Mouse (Mus musculus) gastrocnemius, postnatal 10 days (tissue): Measurements from ENCODE around the gene Hoxa6. TPM values are rescaled to one million over a fixed set of nuclear protein-coding genes. Genes with fewer than 3 reads are reported as not detected.

Source experiments
- DNase-seq: peaks from one replicate; pipeline ENCODE4 v3.0.0; 2021; ENCODE audit warnings: mixed read lengths
- total RNA-seq, 2 experiments: library from RNA; stranded (reverse); gene quantifications; 2 replicates each; pipeline ENCODE4 v1.2.3; 2021

Gene Hoxa6
- total RNA-seq, 2 experiments from 2014 or later, result 1.6 to 2.2 TPM

- no peak for DNase-seq
Observed at GRCm38 (mm10) chr6:52177061-52177735, 31.3 kb downstream of the Hoxa6 start, which contains the start of gene 5730596B20Rik. Gene 5730596B20Rik (plus strand): TSS chr6:52177498.

GRCm38 (mm10) chr6:52176391-52176790 lies 32.1 kb downstream of the Hoxa6 start:
- DNase-seq, result no peak

GRCm38 (mm10) chr6:52175864-52176263 lies 32.7 kb downstream of the Hoxa6 start:
- no peak for DNase-seq

GRCm38 (mm10) chr6:52174968-52175751 lies 33.4 kb downstream of the Hoxa6 start:
- DNase-seq, result no peak

GRCm38 (mm10) chr6:52173648-52174047 lies 34.9 kb downstream of the Hoxa6 start:
- DNase-seq, result no peak

- peak; percentile 83 for DNase-seq
Observed at GRCm38 (mm10) chr6:52172501-52172900, 36.0 kb downstream of the Hoxa6 start.

GRCm38 (mm10) chr6:52171938-52172337 lies 36.6 kb downstream of the Hoxa6 start:
- DNase-seq, result no peak

DNA sequence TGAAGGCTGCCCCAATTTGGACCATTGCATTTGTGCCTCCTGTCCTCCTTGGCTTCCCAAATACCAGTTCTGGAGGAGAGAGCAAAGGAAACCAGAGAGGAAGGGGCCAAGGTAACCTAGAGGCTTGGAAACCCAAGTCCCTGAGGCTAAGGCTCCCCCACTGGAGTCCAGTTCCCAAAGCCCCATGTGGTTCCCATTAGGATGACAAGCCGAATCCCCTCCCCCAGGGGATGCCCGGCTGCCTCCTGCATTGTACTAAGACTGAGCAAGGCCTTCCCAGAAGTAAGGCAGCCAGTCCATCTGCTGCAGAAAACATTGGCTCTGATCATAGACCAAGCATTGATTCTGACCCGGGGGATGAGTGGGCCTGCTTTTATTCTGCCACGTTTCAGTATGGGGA lies 37.2 kb downstream of the Hoxa6 start:
- no peak for DNase-seq

DNA sequence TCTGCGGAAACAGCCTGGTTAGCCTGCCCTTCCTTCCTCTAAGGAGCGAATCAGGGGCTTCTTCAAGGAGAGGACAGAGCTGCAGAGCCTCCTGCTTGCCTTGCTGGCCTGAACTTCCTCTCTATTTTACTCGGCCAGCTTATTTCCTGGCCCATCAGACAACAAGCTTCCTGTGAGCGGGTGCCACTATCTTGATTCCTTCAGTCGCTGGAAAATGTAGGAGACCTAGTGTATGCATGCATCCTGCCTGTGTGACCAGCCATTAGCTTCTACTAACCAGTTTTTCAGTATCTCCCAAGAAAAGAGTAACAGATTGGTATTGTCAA lies 37.7 kb downstream of the Hoxa6 start:
- no peak for DNase-seq

DNA sequence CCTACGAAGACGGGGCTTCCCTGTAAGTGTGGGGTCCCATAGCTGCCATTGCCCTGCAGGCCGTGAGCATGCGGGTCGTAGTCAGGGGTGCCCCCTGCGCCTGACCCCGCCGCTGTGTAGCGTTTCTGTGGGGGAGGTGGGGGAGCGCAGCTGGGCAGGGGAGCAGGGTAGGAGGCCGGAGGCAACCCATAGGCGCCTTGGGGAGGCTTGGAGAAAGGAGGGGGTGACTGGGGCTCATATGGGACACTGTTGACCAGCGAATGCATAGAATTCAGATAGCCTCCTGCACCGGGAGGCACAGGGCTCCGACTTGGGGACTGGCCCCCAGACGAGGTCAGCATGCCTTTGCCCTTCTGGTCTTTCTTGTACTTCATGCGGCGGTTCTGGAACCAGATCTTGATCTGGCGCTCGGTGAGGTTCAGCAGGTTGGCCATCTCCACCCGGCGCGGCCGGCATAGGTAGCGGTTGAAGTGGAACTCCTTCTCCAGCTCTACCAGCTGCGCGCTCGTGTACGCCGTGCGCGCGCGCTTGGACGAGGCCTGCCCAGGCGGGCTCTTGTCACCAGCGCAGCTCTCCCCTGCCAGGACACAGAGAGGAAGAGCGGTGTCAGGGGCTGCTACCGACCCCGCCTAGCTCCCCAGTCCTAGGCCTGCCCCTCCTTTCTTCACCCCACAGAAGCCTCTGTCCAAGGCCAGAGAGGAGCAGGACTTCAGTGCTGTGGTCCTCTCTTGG lies 38.2 kb downstream of the Hoxa6 start:
- no peak for DNase-seq

DNA sequence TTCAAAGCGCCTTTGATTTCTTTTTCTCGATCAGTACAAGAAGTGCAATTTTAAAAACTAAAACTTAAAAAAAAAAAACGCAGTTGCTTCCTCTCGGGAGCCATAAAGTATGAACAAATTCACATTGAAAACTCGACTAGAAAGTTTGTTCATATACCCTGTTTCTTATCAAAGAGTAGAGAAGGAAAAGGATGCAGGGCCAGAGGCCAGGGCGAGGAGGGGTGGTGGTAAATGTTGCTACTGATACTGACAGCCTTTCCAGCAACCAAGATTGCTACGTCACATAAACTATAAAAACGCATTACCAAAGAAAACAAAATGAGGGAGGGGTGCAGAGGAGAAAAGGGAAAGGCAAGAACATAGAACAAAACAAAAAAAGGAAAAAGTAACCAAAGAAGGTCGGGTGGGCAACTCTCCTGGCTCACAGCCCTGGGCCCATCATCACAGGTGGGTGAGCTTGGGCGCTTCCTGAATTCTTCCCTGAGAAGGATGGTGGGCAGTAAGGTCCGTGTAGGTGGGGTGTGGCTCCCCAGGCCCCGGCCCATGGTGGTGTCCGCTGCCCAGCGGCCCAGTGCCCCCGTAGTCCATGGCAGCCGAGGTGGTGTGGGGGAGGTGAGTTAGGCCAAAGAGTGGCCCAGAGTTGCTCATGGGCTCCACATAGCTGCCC lies 38.9 kb downstream of the Hoxa6 start:
- DNase-seq, result no peak

GRCm38 (mm10) chr6:52168191-52169055 lies 40.1 kb downstream of the Hoxa6 start:
- peak; percentile 58 for DNase-seq

- DNase-seq, result no peak
Observed at GRCm38 (mm10) chr6:52167736-52168161, 40.8 kb downstream of the Hoxa6 start.

- no peak for DNase-seq
Observed at GRCm38 (mm10) chr6:52167176-52167575, 41.3 kb downstream of the Hoxa6 start.

DNA sequence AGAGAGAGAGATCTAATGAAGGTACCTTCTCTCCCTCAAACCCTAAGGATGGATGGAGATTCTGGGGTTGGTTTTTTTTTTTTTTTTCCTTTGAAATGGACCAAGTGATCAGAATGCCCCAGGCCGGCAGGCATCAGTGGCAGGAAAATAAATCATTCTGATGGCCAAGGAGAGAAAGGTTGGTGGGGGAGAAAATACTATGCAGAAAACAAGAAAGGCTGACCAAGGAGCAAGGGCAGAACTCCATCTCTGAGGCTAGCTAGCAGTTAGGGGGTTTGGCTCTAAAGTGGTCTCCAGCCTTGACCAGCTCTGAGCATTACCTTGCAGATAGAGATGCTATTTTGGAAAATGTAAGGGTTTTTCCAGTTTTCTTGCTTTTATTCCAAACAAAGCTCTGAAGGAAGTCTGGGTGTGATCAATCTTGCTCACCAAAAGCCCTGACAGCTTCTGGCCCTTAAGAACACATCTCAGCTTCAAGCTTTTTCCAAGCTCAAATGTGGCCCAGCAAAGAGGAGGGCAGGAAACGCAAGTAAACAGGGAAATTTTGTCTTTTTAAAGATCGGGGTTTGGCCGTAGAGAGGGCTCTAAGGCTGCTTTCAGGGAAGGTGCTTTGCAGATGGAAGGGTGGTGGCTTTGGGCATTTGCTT lies 42.0 kb downstream of the Hoxa6 start:
- DNase-seq, result no peak

- DNase-seq, result no peak
Observed at GRCm38 (mm10) chr6:52165441-52166370, 42.8 kb downstream of the Hoxa6 start.

DNA sequence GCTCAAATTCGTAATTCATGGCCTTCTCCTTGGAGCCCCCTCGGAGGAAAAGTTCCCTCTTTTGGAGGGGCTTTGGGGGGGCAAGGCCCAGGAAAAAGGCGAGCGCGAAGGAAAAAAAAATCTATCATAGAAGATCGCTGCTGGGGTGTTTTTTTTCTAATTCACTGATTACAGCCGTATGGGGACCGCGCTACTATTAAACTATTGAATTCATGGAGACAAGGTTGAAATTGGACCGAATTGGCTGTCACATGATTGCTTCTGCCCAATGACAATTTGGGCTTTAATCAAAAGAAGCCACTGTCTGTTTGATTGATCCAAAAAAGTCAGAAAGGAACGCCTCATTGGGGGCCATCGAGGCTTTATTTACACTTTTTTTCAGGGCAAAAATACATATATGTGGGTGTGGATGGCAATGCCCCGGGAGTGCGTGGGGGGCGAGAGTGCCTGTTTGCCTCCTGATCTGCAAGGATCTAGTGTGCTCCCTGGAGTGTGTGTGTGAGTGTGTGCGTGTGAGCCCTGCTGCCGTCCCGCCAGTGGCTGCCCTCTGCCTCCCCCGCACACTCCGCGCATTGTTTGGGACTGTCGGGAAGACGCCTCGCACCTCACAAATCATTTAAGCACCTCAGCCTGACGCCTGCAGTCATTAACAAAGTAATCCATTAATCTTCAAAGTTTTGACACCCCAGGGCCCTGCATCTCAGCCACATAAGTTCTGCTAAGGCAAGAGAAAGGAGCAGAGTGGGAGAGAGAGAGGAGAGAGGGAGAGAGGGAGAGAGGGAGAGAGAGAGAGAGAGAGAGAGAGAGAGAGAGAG lies 43.7 kb downstream of the Hoxa6 start, which contains the start of gene Hoxa2:
Gene Hoxa2, minus strand, starts transcription at position 206 of the 815 bp plus-strand sequence.
- DNase-seq, result no peak

- no peak for DNase-seq
Observed at GRCm38 (mm10) chr6:52164051-52164625, 44.4 kb downstream of the Hoxa6 start.
